Mouse (Mus musculus): ENCODE results near the gene Ring1.
"Not testable (repeated sequence)": the region's sequence is repeated elsewhere in the genome, so short reads cannot be mapped to it uniquely, and the experiment has no call there.

Gene Ring1

DNA sequence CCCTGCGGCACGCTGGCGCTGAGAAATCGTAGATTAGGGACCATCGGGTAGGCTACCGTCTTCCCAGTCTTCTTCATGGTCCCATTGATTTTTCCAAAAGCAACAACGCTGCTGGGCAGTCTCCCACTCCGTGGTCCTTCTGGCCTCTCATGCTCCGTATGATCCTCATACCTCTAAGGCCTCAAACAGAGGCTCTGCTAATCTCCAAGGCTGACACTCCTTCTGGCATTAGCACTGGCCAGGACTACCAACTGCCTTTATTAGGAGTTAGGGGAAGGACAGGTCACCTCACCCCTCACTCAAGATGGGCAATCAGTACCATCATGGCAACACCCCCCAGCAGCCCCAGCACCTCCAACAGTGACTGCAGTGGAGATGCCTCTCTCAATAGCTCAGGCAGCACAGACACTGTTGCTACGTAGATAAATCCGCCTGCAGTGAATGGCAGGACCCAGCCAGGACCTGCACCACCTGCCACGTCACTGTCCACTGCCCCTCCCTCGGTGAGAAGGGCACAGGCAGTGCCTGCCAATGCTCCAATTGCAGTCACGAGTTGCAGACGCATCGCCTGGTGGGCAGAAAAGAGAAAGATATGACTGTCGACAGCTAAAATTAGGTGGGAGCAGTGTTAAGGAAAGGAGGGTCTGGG is 4.1 kb upstream of the Ring1 start:
- DNase-seq = no peak

DNA sequence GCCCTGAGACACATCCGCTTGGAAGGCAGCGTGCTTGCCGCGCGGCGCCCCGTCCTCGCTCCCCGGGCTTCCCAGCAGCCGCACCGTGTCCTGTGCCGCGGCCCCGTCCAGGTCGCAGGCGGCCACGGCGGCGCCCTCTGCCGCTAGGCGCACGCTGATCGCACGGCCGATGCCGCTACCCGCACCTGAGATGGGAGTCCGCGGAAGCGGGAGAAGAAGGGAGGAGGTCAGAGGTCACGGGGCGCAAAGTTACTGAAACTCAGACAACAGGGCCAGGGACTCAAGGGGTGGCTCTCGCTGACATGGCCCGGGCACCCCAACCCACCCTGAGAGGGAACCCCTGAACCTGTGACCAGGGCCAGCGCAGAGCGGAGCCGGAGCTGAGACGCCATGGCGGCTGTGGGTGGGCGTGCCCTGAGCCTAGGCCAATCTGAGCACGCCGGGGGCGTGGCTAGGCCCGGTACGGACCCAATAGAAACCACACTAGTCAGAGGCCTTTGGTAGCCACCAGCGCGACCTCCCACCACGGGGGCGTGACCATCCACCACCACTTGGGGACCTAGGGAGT is 3.3 kb upstream of the Ring1 start, which contains the start of gene H2-Ke6:
Gene H2-Ke6, minus strand, starts transcription at position 405 of the 568 bp plus-strand sequence.
- peak; percentile 85 to 89 for DNase-seq

DNA sequence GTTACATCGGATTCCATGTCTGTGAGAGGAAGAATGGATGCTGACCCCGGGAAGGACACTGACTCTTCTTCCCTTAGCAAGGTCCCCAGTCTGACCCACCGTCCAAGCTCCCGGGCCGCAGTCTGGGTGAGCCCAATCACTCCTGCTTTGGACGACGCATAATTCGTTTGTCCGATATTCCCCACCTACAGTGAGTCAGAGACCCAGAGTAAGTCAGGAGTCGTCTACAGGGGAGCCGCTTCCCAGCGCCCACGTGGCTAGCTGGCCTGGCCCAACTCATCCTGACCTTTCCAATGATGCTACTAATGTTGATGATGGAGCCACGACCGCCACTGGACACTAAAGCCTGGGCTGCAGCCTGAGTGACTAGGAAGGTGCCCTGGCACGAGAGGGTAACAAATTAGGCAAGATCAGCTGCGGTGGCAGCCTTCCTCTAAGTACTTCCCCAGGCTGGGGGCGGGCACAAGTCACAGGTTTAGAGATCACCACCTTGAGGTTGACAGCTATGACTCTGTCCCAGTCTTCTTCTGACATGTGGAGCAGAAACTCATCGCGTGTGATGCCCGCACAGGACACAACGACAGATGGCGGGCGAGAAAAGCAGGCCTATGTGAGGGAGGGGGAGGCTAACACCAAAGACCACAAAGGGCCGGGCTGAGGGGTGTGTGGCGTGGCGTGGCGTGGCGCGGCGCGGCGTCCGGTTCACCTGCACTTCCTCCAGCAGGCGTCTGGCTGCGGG is 2.6 kb upstream of the Ring1 start:
- no peak for DNase-seq

DNA sequence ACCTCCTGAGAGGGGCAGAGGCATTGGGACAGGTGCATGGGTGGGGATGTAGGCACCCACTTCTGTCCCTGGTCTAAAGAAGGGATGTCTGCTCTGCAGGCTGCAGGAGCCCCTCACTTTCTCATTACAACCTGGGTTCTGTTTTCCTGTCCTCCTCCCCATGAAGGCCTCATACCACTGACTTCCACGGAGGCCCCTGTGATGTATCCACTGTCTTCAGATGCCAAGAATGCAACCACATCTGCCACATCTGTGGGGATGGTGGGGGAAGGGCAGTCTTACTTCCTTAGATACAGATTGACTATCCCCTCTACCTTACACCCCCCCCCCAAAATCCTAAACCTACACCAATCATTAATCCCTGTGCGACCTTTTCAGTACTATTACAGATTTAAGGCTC is 1.7 kb upstream of the Ring1 start:
- DNase-seq = no peak

DNA sequence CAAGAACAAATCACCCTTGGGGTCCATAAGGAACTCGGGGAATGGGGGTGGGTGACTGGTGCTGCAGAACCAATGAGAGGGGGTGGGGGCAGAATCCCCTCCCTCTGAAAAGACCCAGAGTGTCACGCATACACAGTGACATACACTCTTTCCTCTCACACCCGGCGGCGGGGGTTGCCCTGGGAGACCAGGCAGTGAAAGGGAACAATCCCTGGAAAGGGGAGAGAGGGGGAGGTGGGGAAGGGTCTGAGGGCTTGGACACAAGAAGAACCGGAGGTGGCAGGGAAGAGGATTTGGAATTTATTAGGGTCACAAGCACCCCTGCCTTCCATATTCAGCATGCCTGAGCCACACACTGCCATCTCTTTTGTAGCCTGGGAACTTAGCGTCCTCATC is 1.3 kb upstream of the Ring1 start:
- DNase-seq = no peak

DNA sequence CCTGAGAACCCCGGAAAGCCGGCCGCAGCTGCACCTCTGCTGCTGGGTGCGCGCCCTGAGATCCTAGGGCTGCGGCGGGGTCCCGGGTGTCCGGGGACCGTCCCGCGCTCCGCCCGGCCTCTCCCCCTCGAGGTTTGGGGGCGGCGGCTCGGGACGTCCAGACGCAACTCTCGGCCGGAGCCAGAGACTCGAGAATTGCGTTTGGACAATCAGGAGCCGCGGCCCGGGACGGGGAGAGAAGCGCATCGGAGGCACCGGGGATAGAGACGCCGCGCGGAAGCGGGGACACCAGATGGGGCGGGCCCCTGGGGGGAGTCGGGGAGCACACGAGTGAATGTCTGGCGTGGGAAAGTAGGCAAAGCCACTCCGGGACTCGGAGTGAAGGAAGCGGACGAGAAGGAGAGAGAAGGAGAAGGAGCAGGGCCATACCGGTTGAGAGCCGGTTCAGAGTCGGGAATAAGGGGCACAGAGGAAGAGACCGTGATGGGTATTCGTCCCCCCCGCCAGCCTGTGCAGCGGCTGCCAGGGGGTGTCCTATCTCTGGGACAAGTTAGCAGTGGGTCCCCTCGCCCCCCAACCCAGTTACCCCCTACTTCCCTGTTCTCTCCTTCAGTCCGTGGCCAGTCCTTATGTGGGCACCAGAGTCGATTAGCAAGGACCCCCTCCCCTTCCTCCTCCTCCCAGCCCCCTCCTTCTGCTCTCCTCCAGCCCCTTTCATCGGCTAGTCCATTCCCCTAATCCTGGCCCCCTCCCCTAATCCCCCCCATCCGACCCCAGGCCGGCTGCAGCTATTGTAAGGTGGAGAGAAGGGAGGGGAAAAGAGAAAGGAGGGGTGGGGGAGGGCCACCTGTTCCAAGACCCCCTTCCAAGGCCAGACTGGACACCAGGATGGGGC is 628 bp upstream of the Ring1 start:
- peak in 1 of 2 experiments; percentile 42 for DNase-seq

DNA sequence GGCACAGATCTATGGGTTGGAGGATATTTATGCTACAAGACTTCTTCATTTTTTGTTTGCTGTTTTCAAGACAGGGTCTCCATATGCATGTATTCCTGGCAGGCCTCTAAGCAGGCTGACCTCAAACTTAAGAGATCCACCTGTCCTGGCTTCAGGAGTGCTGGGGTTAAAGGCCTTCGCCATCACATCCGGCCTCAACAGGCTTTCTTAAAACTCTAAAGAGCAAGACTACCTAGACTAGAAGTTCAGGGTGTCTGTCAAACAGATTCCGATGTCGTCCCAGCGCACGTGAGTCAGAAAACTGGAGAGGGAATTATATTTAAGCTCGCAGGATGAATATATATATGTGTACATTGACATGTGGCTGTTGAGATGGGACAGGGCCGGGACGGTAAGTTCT is 802 bp downstream of the Ring1 start:
- DNase-seq = no peak

DNA sequence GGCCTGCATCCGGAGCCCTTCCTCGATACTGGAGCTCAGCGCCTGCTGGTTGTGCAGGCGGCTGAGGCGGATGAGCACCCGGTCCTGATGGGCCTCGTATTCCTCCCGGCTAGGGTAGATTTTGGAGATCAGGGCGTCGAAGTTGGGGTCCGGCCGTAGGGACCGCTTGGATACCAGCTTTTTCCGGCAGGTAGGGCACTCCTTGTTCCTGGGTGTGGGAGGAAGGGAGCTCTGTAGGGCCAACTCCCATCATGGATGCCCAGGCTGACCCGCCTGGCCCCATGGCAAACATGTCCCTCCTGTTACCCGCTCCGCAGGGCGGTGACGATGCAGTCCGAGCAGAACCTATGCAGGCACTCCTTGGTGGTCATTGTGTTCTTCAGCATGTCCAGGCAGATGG is 1.5 kb downstream of the Ring1 start:
- no peak for DNase-seq

DNA sequence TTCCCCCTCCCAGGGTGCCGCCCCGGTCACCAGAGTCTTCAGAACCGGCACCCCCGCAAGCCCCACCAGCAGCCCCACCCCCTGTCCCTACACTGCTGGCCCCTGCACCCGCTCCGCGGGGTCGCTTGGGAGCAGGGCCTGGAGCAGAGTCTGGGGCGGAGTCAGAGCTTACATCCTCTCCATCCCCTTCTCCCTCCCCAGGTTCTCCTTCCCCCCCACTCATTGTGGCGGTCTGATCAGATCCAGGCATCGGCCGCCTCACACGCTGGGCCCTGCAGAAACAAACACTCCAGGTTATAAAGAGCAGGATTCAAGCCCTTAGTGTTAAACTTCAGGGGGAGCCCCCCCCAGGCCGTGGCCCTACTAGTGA is 2.1 kb downstream of the Ring1 start:
- DNase-seq = no peak

DNA sequence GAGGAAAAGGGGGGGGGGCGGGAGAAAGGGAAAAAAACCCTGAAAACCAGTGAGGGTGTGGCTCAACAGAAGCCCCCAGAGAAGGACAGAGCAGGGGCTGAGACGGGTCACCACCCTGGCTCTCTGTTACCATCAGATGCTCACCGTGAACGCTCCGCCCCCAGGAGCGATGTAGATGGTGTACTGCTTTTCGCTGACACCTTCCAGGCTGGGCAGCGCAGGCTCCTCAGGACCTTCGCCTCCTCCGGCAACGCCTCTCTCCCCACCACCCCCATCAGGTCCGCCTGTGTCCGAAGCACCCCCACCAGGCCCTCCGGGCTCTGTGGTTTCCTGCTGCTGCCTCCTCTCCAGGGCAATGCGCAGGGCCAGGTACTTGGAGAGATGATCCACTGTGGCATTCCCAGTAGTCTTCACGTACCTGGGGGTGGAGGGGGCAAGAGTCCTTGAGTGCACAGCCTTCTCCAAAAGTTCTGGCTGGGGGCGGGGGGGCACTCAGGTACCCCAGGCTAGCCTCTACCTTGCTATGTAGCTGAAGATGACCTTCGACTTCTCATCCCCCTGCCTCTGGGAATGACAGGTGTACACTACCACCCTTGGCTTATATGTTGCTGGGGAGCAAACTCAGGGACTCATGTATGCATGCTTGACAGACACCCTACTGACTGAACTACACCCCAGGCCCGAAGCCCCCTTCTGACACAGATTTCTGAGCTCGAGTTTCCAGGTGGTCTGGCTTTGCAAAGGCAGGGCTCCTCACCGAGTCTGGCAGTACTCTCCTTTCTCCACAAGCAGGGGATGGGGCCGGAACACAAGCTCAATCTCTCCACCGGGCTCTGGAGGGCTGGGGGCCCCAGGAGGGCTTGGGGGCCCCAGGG is 2.7 kb downstream of the Ring1 start:
- DNase-seq = no peak

DNA sequence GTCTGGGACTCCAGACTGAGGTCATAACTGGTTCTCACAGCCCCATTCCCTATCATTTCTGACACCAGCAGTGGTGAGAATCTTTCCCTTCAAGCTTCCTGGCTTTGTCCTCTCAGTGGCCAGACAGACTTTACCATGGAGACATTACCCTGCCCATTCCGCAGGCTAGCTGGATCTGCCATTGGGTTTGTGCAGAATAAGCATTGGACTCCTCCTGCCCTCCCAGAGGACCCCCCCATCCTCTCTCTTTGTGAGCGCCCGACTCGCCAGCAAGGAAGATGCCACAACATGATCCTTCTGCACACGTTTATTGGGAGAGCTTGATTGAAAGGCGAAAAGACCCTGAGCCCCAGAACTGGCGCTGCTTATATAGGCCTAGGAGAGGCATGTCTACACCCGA is 11.0 kb downstream of the Ring1 start:
- DNase-seq = no peak

DNA sequence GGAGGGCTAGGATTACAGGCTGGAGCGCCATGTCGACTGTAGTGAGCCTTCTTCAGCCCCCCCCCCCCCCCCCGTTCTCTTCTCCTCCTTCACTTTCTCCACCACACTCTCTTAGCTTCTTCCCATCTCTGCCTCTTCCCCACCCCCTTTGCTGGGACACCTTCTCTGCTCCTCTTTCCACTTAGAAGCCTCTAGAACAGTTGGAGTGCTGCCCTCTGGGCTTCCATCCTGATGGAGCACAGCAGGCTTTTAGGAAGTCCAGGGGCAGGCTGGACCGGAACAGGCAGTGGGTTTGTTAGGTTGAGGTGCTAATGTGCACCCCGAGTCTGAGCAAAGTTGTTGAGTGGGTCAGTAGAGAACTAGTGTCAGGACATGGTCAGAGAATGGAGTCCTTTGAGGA is 14.3 kb downstream of the Ring1 start:
- no peak for DNase-seq

DNA sequence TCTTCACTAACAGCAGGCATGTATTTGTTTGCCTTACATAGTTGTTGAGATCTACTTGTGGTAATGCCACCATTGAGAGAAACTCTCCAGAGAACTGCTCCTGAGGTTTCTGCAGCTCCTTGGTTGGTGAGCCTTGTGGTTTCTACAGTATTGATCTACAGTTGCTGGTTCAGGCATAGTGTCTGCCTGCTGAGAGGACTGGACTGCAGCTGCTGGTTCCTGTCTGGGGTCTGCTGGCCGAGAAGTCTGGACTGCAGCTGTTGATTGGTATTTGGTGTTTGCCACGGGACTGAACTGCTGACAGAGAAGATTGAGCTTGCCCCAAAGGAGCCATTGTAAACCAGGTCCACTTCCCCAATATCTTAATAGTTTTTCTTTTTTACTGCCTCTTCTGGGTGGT is 17.9 kb downstream of the Ring1 start:
- no peak for DNase-seq

DNA sequence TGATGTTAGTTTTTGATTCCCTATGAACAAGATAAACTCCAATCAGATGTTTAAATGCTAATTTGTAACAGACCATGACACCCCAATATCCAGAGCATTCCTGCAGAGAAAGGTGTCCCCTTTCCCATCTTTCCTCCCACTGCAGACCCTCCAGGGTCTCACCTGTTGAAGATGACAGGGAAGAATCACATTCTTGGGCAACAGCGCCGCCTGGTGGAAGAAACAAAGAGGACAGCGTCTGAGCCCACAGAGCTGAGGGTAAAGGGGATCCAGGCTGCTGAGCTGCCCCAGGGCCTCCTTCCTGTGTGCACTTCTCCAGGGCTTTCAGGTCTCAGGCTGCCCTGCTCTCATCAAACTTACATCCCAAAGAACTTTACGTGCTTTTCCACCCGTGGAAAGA is 21.1 kb downstream of the Ring1 start:
- no peak for DNase-seq

DNA sequence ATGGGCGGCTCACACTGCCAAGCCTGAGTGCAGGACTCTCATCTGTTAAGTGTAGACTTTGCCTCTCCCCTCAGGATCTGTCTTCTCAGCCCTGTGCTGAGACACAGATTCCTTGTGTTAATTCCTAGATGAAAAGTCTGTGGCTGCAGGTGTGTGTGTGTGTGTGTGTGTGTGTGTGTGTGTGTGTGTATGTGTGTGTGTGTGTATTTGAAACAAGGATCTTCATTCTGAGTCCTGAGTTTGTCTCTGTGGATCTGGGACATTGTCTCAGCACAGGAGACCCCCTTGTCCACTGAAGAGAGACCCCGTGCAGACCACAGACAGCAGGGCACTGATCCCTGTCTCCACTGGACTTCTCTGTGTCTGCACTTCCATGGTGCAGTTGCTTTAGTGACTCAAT is 23.7 kb downstream of the Ring1 start:
- not testable (repeated sequence) for DNase-seq

DNA sequence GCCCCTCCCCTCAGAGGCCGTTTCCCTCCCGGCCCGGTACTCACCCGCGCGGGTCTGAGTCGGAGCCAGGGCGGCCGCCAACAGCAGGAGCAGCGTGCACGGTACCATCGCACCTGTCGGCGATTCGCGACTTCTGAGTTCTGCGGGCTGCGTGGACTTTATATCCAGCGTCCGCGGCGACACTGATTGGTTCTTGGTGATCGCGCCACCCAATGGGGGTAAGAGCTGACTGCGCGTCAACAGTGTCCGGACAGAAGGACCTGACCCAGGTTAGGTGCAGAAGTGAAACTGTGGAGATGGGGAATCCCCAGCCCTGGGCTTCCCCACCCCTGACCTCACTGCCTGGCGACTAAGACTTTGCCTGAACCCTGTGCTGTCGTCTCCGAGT is 24.3 kb downstream of the Ring1 start, which contains the start of gene H2-K1:
Gene H2-K1, minus strand, starts transcription at position 198 of the 388 bp plus-strand sequence.
- peak; percentile 50 to 60 for DNase-seq

DNA sequence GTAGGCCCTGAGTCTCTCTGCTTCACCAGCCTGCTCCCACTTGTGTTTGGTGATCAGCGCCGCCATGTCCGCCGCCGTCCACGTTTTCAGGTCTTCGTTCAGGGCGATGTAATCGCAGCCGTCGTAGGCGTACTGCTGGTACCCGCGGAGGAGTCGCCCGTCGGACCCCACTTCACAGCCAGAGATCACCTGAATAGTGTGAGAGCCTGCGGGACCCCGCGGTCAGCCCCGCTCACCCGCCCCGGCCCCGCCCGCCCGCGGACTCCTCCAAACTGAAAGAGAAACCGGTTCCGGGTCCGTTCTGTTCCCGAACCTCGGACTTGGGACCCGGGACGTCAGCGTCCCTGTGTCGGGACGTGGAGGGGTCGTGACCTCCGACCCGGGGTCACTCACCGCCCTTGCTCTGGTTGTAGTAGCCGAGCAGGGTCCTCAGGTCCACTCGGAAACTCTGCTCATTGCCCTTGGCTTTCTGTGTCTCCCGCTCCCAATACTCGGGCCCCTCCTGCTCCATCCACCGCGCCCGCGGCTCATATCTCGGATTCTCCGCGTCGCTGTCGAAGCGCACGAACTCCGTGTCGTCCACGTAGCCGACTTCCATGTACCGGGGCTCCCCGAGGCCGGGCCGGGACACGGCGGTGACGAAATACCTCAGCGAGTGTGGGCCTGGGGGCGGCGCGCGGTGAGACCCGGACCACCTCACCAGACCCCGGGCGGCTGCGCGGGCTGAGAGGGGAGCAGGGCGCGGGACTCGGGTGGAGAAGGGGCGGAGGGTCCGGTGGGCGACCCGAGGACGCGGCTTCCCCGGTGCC is 24.9 kb downstream of the Ring1 start:
- DNase-seq = no peak

DNA sequence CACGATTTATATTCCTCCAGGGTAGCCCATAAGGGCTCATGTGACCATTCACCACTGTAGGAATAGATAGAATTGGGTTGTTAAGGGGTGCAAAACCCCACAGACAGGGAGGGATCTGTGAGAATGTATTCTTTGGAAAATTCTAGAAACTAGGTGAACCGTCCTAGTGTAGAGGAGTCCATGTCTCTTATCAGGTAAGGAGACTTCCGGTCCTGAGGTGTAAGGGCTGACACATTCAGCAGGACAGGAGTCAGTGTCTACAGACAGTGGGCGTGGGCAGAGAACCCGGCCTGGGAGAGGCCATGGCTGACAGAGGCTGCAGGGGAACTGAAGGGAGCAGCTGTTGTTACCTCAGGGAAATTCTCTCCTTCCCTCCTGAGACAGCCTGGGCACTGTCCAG is 25.8 kb downstream of the Ring1 start:
- not testable (repeated sequence) for DNase-seq

DNA sequence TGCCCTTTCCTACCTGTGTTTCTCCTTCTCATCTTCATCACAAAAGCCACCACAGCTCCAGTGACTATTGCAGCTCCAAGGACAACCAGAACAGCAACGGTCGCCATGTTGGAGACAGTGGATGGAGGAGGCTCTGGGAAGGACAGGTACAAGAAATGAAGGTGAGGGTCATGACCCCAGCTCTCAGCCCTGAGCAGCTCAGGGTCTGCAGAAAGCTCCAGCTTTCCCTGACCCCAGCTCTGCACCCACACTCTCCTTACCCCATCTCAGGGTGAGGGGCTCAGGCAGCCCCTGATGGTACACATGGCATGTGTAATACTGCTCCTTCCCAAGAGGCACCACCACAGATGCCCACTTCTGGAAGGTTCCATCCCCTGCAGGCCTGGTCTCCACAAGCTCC is 27.5 kb downstream of the Ring1 start:
- not testable (repeated sequence) for DNase-seq

DNA sequence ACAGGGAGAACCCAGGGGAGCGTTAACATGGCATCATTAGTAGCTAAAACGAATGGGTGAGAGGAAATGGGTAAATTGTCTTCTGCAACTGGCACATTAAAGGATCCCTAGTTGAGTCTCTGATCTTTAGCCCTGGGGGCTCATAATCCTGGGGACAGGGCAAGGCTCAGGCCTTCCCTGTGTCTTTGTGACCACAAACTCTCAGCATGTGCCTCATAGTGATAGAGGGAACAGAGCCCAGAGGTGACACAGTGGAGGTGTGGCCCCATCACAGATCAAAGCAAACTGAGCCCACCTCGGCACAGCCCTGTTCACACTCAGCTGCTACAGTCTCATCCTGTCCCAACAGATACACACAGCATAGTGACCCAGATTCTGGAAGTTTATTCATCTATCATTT is 28.8 kb downstream of the Ring1 start:
- no peak for DNase-seq

DNA sequence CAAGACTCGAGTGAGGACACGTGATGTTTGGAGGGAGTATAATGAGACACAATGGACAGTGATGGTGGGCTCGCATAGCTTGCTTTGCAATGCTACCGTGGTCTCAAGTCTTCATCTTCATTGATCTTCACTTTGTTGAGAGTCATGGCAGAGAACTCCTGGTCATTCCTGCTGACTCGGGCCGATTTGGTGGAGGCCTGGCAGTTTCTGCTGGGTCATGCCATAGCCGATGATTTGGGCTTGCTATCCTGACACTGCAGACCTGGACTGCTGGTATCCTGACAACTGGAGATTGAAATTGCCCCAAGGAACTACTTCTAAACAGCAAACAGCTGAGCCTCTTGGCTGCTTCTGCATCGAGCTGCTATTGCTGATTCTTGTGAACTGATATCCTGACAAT is 29.5 kb downstream of the Ring1 start:
- no peak for DNase-seq

All from cerebellum, postnatal 36 days (tissue).